Mouse (Mus musculus) lung, adult 2 months (tissue): ENCODE measurements around the gene Csta1. TPM values are rescaled to one million over a fixed set of nuclear protein-coding genes. Genes with fewer than 3 reads are reported as not detected.

Experiments
- DNase-seq: peaks from one replicate; pipeline ENCODE4 v3.0.0; 2022
- H3K4me1 ChIP-seq: fragments of 200-500 bp; 2 replicates; pipeline ENCODE4 v1.6.1; 2011; ENCODE audit warnings: low read length; ENCODE audit not compliant: control insufficient read depth, insufficient read depth
- H3K4me3 ChIP-seq: fragments of 200-500 bp; replicated peaks from 2 replicates; pipeline ENCODE3; 2011; ENCODE audit warnings: low read depth, mild to moderate bottlenecking, control low read depth, low read length; ENCODE audit errors: extremely low read depth
- CTCF ChIP-seq: fragments of 200-500 bp; IDR thresholded peaks from 2 replicates; pipeline ENCODE4 v1.5.1; 2011; ENCODE audit warnings: mild to moderate bottlenecking, low read length, control low read depth; ENCODE audit not compliant: insufficient read depth
- POLR2A ChIP-seq: fragments of 200-500 bp; IDR thresholded peaks from 2 replicates; pipeline ENCODE4 v1.6.1; 2011; ENCODE audit warnings: low read depth, mild to moderate bottlenecking, control low read depth, low read length, borderline replicate concordance; ENCODE audit errors: extremely low read depth
- WGBS: fragments of 180-500 bp; shearing (Covaris S2); methylation state at CpG from one replicate; pipeline ENCODE4 v1.1.7; 2018; 5-methylcytosine and 5-hydroxymethylcytosine counted together
- polyA plus RNA-seq: library from polyadenylated mRNA; depleted of rRNA; stranded (reverse); fragments of >200 nt; gene quantifications from 2 replicates; pipeline ENCODE4 v1.2.3, GENCODE M21; 2012; rRNA removed

Csta1 gene
- polyA plus RNA-seq, 1 experiment, result 1.5 TPM

DNA sequence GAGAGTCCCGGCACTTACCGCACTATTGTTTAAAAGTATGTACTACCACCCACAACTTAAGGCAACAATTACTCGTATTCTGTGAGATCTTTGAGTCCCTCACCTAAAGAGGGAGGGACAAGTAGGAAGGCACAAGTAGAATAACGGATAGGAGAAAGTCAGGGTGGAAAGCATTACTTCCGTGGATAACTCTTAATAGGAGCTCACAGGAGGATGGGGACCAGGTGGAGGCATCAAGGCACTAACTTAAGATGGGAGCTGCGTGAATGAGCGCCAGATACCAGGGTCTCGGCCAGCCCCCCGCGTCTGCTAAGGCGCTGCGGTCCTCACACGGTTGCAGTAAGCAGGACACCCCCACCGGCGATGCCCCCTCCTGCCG is 60.0 kb downstream of the Csta1 start:
- no peak for TF ChIP-seq CTCF
- TF ChIP-seq POLR2A, result no peak
- under 1% methylated on average over 16 of the region's 16 CpGs for WGBS
- Histone ChIP-seq H3K4me3 (peak overlapping the region; percentile 85), H3K4me1 (peaks cover 2% of the 10 kb centered on the region; the same call in 1 of the 2 replicates)
- DNase-seq, result no peak

Other genes starting within 250 kb of the Csta1 start
- gene Parp9, start 192.8 kb downstream of the Csta1 start, polyA plus RNA-seq, result 5.9 and 8.2 TPM in 2 replicates
- 5.9 and 7.8 TPM in 2 replicates for gene Dtx3l, start 192.1 kb downstream of the Csta1 start, polyA plus RNA-seq
- gene Kpna1, start 152.5 kb downstream of the Csta1 start, polyA plus RNA-seq, result 4.2 and 7.4 TPM in 2 replicates
- gene Wdr5b, start 90.1 kb downstream of the Csta1 start, polyA plus RNA-seq, result 1.2 and 2.5 TPM in 2 replicates
- 39.7 and 41.3 TPM in 2 replicates for gene Fam162a, start 59.6 kb downstream of the Csta1 start, polyA plus RNA-seq
- gene Ccdc58, start 59.6 kb downstream of the Csta1 start, polyA plus RNA-seq, result 3.6 and 6.8 TPM in 2 replicates
- gene Stfa2l1, start 25.6 kb upstream of the Csta1 start, polyA plus RNA-seq, result 0.45 TPM in 1 of 2 replicates, not detected in the other
- gene Gm5483, start 53.0 kb upstream of the Csta1 start, polyA plus RNA-seq, result not detected in 2 replicates
- not detected in 2 replicates for gene Gm5416, start 79.2 kb upstream of the Csta1 start, polyA plus RNA-seq
- 0.86 TPM in 1 of 2 replicates, not detected in the other for gene 2010005H15Rik, start 90.2 kb upstream of the Csta1 start, polyA plus RNA-seq
- not detected in 2 replicates for gene Stfa1, start 145.7 kb upstream of the Csta1 start, polyA plus RNA-seq
- gene BC117090, start 203.1 kb upstream of the Csta1 start, polyA plus RNA-seq, result not detected in 2 replicates
- gene BC100530, start 236.5 kb upstream of the Csta1 start, polyA plus RNA-seq, result not detected in 2 replicates